Mouse (Mus musculus): ENCODE results near the gene Gm21149. TPM values are rescaled to one million over a fixed set of nuclear protein-coding genes. Genes with fewer than 3 reads are reported as not detected.
"Not testable (repeated sequence)": the region's sequence is repeated elsewhere in the genome, so short reads cannot be mapped to it uniquely, and the experiment has no call there.

The Gm21149 gene
- not detected for total RNA-seq (2021)

DNA sequence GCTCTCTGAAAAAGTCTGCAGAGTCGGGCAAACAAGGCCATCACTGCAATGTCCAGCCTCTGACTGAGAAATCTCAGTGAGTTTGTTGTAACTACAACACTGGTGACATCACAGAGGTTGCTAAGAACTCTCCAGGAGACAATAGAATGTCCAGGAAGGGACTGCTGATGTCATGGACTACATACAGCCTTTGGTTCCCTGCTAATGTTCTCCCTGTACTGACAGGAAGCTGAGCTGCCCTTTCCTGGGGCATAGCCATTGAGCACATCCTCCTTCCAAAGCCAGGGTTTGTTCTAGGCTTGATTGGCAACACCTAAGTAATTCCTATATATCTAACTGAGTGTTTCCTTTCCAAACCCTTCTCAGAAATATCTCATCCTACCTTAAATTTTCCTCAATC lies at the start of gene Gm21149:
TSS of gene Gm21149 (minus strand) at position 101 of the 400 bp plus-strand sequence.
- not testable (repeated sequence) for DNase-seq

DNA sequence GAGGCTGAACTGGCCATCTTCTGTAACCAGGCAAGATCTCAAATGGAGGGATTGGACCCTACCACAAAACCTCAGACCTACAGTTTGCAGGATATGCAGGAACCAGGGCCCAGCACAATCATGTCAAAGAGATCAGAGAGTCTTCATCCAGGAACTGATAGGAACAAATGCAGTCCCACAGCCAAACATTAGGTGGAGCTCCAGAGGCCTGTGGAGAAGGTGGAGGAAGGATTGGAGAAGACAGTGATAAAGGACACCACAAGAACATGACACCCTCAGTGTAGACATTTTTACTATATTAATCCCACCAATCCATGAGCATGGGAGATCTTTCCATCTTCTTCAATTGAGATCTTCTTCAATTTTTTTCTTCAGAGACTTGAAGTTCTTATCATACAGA lies 46.1 kb upstream of the Gm21149 start:
- peak in 1 of 2 experiments; percentile 3 for DNase-seq

DNA sequence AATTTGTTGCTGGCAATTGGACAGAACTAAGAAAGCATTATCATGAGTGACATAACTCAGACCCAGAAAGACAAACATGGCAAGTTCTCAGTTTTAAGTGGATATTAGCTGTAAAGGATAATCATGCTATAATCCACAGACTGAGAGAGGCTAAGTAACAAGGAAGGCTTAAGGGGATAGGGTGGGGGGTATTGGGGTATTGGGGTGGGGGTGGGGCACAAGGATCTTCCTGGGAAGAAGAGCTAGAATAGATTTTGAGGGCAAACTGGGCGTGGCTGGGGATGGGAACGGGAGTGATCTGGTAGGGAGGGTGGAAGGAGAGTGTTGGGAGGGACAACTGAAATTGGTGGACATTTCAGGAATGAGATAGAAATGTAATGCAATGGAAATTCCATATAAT lies 45.7 kb upstream of the Gm21149 start:
- not testable (repeated sequence) for DNase-seq

DNA sequence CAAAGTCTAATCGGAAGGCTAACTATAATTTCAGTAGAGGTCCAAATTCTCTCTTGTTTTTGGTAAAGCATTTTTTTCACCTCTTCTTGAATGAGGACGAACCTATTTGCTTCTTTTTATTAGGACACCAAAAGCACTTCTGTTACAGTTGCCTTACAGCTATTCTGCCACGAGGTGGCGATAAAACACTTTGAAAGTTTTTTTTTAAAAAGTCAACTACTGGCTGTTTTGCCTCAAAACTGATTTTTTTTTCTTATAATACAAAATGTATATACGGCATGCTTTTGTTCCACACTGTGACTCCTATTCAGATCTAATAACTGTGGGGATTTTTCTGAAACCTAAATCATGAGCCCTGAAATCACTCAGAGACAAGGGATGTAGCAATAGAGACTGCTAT lies 44.1 kb upstream of the Gm21149 start:
- DNase-seq: peak in 1 of 2 experiments; percentile 5

DNA sequence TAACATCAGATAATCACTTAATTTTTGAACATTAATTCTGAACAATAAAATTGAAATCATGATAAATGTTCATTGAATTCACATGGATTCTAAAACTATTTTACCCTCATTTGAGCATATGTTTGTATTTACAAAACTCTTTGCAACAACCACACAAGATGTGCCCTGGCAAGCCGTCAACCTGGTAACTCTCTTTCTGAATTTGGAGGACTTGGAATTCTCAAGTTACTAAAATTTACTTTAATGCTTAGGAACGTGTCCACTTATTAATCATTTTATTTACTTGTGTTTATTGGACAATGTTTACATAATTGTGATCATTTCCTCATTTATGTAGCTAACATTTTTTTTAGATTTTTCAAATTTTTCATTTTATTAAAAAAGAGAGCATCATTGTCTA lies 40.8 kb upstream of the Gm21149 start:
- not testable (repeated sequence) for DNase-seq

GRCm38 (mm10) chr5:15512236-15512635 lies 35.9 kb upstream of the Gm21149 start:
- DNase-seq: not testable (repeated sequence)

GRCm38 (mm10) chr5:15509911-15510310 lies 33.6 kb upstream of the Gm21149 start:
- DNase-seq: not testable (repeated sequence)

DNA sequence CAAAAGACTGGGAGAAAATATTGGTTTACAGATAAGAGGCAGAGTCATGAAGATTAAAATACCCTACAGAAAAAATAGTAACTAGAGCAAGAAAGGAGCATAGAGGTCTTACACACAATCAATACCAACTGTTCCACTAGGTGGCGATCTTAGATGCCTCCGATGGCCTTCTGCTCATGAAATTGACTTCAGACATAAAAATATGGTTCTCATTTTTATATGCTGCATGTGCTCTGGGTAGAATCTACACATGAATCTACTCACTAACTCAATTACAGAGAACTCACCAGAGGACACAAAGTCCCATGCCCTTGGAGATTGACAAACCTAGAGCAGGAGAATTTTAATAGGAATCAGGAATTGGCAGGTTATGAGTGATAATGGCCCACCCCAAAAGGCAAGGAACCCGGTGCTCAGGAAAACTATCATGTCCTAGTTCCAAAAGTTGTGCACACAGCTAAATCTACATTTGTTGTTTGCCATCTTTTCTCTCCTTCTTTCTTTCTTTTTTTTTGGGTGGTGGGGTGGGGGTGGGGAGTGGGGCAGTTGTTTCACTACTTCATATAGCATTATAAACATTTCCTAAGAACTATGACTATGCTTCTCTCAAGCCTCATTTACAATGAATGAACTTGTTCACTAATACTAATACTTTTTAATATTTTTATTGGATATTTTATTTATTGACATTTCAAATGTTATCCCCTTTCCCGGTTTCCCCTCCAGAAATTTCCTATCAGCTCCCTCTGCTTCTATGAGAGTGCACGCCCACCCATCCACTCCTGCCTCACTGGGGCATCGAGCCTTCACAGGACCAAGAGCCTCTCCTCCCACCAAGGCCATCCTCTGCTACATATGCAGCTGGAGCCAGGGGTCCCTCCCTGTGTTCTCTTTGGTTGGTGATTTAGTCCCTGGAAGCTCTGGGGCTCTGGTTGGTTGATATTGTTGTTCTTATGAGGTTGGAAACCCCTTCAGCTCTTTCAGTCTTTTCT lies 32.4 kb upstream of the Gm21149 start:
- not testable (repeated sequence) for DNase-seq

- not testable (repeated sequence) for DNase-seq
These were observed 31.6 kb upstream of the Gm21149 start for GRCm38 (mm10) chr5:15507757-15508459.

DNA sequence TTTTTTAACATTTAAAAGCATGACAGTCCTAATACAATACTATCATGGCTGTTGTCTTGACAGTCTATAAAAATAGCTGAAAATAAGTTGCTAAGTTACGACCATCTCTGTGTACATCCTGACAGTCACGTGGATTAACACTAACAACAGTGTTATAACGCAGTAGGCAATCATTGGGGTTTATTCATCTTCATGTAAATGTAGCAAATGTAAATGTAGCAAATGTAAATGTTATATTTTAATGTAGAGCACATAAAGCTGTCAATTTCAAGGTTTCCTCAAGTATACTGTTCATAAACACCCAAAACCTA lies 30.9 kb upstream of the Gm21149 start:
- DNase-seq: no peak

- peak in 1 of 2 experiments; percentile 26 for DNase-seq
These were observed 30.4 kb upstream of the Gm21149 start for GRCm38 (mm10) chr5:15506575-15507308.

DNA sequence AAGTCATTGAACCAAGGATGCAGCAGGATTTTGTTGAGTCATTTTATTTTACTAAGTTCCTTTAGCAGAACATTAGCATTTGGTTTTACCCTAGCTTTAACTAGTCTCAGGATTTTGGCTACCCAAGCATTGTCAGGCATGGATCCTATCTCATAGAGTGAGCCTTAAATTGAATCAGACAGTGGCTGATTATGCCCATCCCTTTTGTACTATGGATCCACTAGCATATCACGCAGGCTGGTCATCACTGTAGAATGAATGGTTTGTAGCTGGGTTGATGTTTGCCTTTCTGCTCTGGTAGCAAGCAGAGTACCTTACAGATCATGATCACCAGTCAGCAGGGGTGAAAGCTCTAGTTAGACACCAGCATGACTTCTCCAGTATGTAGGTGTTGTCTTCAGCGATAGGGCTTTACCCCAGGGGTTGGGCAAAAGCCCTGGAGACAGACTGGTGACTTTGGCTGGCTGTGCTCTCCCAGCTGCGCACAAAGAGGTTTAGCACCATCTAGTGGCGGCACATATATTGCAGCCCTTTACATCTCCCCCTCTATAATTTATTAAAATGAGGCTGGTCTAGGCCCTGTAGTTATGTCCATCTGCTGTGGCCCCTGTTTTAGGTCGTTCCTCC lies 22.6 kb upstream of the Gm21149 start:
- DNase-seq: peak; percentile 16 to 18

- not testable (repeated sequence) for DNase-seq
These were observed 22.0 kb upstream of the Gm21149 start for GRCm38 (mm10) chr5:15498350-15498749.

DNA sequence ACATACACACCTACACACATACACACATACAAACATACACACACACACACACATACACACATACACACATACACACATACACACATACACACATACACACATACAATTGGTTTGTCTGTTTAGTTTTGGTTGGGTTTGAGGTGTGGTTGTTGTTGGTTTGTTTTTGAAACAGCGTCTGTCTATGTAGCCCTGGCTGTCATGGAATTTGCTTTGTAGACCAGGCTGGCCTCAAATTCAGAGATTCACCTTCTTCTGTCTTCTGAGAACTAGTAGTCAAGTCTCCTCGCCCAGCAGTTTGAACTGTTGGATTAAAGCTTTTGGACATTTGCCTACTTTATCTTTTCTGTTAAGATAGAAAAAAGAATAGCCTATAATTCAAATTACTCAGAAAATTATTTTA lies 14.6 kb upstream of the Gm21149 start:
- DNase-seq: not testable (repeated sequence)

DNA sequence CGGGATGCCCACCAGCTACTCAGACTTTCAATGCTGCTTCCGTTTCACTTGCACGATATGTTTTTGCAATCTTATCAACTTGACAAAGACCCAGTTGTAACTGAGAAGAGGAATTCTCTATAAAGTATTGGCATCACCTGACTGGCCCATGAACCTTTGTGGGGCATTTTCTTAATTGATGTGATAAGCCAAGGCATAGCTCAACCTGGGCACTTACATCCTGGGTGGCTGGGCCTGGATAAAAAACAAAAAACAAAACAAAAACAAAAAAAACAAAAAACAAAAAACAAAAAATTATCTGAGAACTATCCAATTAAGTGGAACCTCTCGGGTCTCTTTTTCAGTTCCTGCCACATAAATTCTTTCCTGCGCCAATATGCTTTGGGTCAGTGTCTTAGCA lies 12.4 kb upstream of the Gm21149 start:
- no peak for DNase-seq

DNA sequence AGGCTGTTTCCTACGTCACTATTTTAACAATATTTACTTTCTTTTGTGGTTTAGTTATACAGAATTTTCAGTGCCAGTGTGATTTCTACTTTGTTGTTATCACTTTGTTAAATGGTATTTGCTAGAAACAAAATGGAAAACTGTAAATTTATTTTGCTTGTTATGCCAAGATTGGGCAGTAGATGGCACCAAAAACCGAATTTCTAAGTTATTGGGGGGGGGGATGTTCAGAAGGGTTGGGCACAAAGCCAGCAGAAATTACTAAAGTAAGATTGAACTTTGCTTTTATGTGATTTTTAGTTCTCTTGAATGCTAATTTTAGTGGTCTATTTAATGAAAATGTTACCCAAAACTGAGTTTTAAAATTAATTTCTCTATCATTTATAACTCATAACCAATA lies 8.3 kb upstream of the Gm21149 start:
- not testable (repeated sequence) for DNase-seq

DNA sequence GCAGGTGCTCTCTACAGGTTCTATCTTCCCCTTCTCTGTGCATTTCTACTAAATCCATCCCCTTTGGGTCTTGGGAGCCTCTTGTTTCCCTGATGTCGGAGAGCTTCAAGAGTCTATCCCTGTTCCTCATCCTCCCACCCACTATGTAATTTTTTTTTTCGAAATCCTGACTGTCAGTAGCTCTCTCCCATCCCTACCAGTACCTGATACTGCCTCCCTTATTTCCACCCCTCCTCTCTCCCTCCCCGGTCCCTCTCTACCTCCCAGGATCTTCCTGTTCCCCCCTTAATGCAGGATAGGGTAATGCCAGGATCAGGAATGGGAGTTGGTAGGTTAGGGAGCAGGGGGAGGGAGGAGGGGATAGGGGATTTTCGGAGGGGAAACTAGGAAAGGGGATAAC lies 7.3 kb upstream of the Gm21149 start:
- DNase-seq: not testable (repeated sequence)

- not testable (repeated sequence) for DNase-seq
These were observed 6.5 kb upstream of the Gm21149 start for GRCm38 (mm10) chr5:15482815-15483214.

GRCm38 (mm10) chr5:15470141-15470540 lies 6.2 kb downstream of the Gm21149 start:
- DNase-seq: not testable (repeated sequence)

DNA sequence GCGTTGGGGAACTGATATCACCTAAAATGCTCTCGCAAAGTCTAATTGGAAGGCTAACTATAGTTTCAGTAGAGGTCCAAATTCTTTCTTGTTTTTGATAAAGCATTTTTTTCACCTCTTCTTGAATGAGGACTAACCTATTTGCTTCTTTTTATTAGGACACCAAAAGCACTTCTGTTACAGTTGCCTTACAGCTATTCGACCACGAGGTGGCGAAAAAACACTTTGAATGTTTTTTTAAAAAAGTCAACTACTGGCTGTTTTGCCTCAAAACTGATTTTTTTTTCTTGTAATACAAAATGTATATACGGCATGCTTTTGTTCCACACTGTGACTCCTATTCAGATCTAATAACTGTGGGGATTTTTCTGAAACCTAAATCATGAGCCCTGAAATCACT lies 8.6 kb downstream of the Gm21149 start:
- not testable (repeated sequence) for DNase-seq

- not testable (repeated sequence) for DNase-seq
These were observed 10.1 kb downstream of the Gm21149 start for GRCm38 (mm10) chr5:15466218-15466617.

DNA sequence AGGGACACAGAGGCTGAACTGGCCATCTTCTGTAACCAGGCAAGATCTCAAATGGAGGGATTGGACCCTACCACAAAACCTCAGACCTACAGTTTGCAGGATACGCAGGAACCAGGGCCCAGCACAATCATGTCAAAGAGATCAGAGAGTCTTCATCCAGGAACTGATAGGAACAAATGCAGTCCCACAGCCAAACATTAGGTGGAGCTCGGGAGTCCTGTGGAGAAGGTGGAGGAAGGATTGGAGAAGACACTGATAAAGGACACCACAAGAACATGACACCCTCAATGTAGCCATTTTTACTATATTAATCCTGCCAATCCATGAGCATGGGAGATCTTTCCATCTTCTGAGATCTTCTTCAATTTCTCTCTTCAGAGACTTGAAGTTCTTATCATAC lies 12.8 kb downstream of the Gm21149 start:
- DNase-seq: peak in 1 of 2 experiments; percentile 10
